ENCODE assay signal across 8 mouse cellular contexts in genomic region chrX:20798141-20798796, GRCm38 (mm10). TPM values are rescaled to one million over a fixed set of nuclear protein-coding genes. Genes with fewer than 3 reads are reported as not detected.
DNase-seq lines count a peak whose midpoint lies in the region; ATAC-seq and TF ChIP-seq lines count a peak whose summit lies in the region.

No protein-coding gene starts in this region.

- peak overlapping the region; percentile 54 for H3K4me2 ChIP-seq in hindbrain, embryonic 14.5 days (replicated peaks)
- peak overlapping the region; percentile 59 for H3K4me2 ChIP-seq in lung, embryonic 16.5 days (ENCODE audit: low read depth, low read length)

- no peaks in the 10 kb centered on the region for H3K36me3 ChIP-seq in hindbrain, embryonic 14.5 days (replicated peaks; ENCODE audit: control insufficient read depth, insufficient read depth)
- no peaks in the 10 kb centered on the region for H3K36me3 ChIP-seq in lung, embryonic 16.5 days (ENCODE audit: control insufficient read depth, insufficient read depth, low read length)
- no peaks in the 10 kb centered on the region for H3K36me3 ChIP-seq in thymus, adult 2 months (ENCODE audit: control insufficient read depth, insufficient read depth, low read length)

- peak overlapping the region; percentile 96 for H3K27ac ChIP-seq in hindbrain, embryonic 14.5 days
- peak overlapping the region; percentile 84 for H3K27ac ChIP-seq in lung, embryonic 16.5 days (ENCODE audit: low read length)
- H3K27ac ChIP-seq in thymus, adult 2 months (ENCODE audit: control insufficient read depth, insufficient read depth, low read length) = peak overlapping the region; percentile 92

- peak overlapping the region; percentile 42 for H3K4me3 ChIP-seq in hindbrain, embryonic 14.5 days (replicated peaks; ENCODE audit: low read length)
- peak overlapping the region; percentile 52 for H3K4me3 ChIP-seq in lung, embryonic 16.5 days (ENCODE audit: low read length)
- peak overlapping the region; percentile 66 for H3K4me3 ChIP-seq in thymus, adult 2 months (ENCODE audit: control insufficient read depth, insufficient read depth, low read length)

- H3K9me3 ChIP-seq in hindbrain, embryonic 14.5 days (ENCODE audit: control insufficient read depth, low read length) = no peaks in the 10 kb centered on the region
- H3K9me3 ChIP-seq in lung, embryonic 16.5 days (ENCODE audit: control insufficient read depth, low read length) = no peaks in the 10 kb centered on the region

- peak; percentile 99 for ATAC-seq in hindbrain, embryonic 14.5 days (ENCODE audit: low FRiP score)
- peak; percentile 99 for ATAC-seq in lung, embryonic 16.5 days (ENCODE audit: low read depth)

- H3K27me3 ChIP-seq in hindbrain, embryonic 14.5 days (ENCODE audit: control insufficient read depth, insufficient read depth, low read length) = no peaks in the 10 kb centered on the region
- H3K27me3 ChIP-seq in lung, embryonic 16.5 days (ENCODE audit: control insufficient read depth, insufficient read depth, low read depth, low read length) = no peaks in the 10 kb centered on the region
- no peaks in the 10 kb centered on the region for H3K27me3 ChIP-seq in thymus, adult 2 months (ENCODE audit: control insufficient read depth, insufficient read depth, low read length)

- TF ChIP-seq CTCF in thymus, adult 2 months (IDR thresholded peaks at IDR 0.05; ENCODE audit: borderline replicate concordance, control insufficient read depth, extremely low read depth, insufficient read depth, low read length, poor library complexity) = no peak

- 29% methylated on average over 16 of the region's 21 CpGs for WGBS in hindbrain, embryonic 14.5 days
- 10% methylated on average over 19 of the region's 21 CpGs for WGBS in lung, embryonic 16.5 days
- 1% methylated on average over 20 of the region's 21 CpGs for WGBS in thymus, adult 2 months

- TF ChIP-seq POLR2A in thymus, adult 2 months (IDR thresholded peaks at IDR 0.05; ENCODE audit: control insufficient read depth, extremely low read depth, insufficient read depth, low read length, poor library complexity) = no peak

- peak; percentile 78 for DNase-seq in R1 (ENCODE audit: low read depth, low spot score)
- DNase-seq in cerebellum, postnatal 36 days = peak; percentile 78 to 79
- DNase-seq in gastrocnemius, adult 18-20 months (ENCODE audit: low spot score) = peak; percentile 39
- DNase-seq in hindbrain, embryonic 14.5 days (ENCODE audit: low spot score) = peak; percentile 83
- DNase-seq in layer of hippocampus, postnatal 14 days (ENCODE audit: low spot score in 2 of 2) = peak; percentile 73 to 87
- DNase-seq in ovary, postnatal 10 days (ENCODE audit: low spot score) = peak; percentile 13
- peak; percentile 76 for DNase-seq in thymus, adult 2 months

- H3K4me1 ChIP-seq in hindbrain, embryonic 14.5 days (replicated peaks; ENCODE audit: control insufficient read depth, insufficient read depth, low read length) = no peaks in the 10 kb centered on the region
- H3K4me1 ChIP-seq in lung, embryonic 16.5 days (replicated peaks; ENCODE audit: control insufficient read depth, insufficient read depth, low read length) = no peaks in the 10 kb centered on the region
- H3K4me1 ChIP-seq in thymus, adult 2 months (replicated peaks; ENCODE audit: control insufficient read depth, insufficient read depth, low read length) = peaks cover 9% of the 10 kb centered on the region; the same call in 1 of the 2 replicates

- peak overlapping the region; percentile 77 for H3K9ac ChIP-seq in hindbrain, embryonic 14.5 days
- H3K9ac ChIP-seq in lung, embryonic 16.5 days (ENCODE audit: low read length) = peak overlapping the region; percentile 64

RNA-seq across cellular contexts. Expression of gene Araf, which starts 0.7 kb away (rescaled TPM):
- total RNA-seq in gastrocnemius, adult 18-20 months (2021) = 10 to 100 TPM; 93.9 to 96.8 TPM
- polyA plus RNA-seq in hindbrain, embryonic 14.5 days (2014; fragmentation: Nextera tagmentation; extraction: Ambion mirVana) = 340 and 353 TPM in 2 replicates
- 100 to 1,000 TPM; 195 to 200 TPM for total RNA-seq in layer of hippocampus, postnatal 14 days (2021)
- polyA plus RNA-seq in lung, embryonic 16.5 days (2015; fragmentation: Nextera tagmentation; extraction: Ambion mirVana) = 107 and 118 TPM in 2 replicates
- polyA plus RNA-seq in thymus, adult 2 months (2012; rRNA removed) = 194 and 224 TPM in 2 replicates

Comparison
In these comparisons a context has a peak if more than half of its experiments do, and no peak if none do; other contexts are left out.
1. Peak in every context shown above with its lines: DNase-seq, ATAC-seq, H3K4me3 ChIP-seq and H3K27ac ChIP-seq.
2. DNase-seq: peak in every context shown above with its lines; median percentile 83 in hindbrain, embryonic 14.5 days; 80 in layer of hippocampus, postnatal 14 days; 78 in cerebellum, postnatal 36 days; 78 in R1; 76 in thymus, adult 2 months; 39 in gastrocnemius, adult 18-20 months; 13 in ovary, postnatal 10 days.